Mouse (Mus musculus) MEL (cell line): ENCODE measurements at regions not wholly inside any gene's neighbourhood (a gene's known extent, or its start where the extent isn't known, plus 50 kb on each side); places are given as distances from the start of the nearest gene placed in this dataset.

Experiments
- DNase-seq: peaks from one replicate; pipeline ENCODE4 v3.0.0; 2011; ENCODE audit warnings: low read depth, low spot score
- H3K27ac ChIP-seq: 2 replicates; pipeline ENCODE4 v1.5.1; 2012; ENCODE audit warnings: low read depth, mild to moderate bottlenecking, control low read depth, low read length, moderate library complexity; ENCODE audit not compliant: control insufficient read depth
- H3K27me3 ChIP-seq, 2 experiments: fragments of 150-350 bp in 1 of 2; sonication (generic) in 1 of 2; 2 replicates each; pipeline ENCODE4 v1.6.1; 2012; ENCODE audit warnings: low read length in 2 of 2, mild to moderate bottlenecking in 2 of 2, improper control_type of control experiment in 1 of 2, moderate library complexity in 1 of 2; ENCODE audit not compliant: insufficient read depth in 2 of 2, control insufficient read depth in 1 of 2
- H3K36me3 ChIP-seq, 2 experiments: 2 replicates each; pipeline ENCODE4 v1.6.1; 2012 to 2014; ENCODE audit warnings: low read length in 2 of 2, improper control_type of control experiment in 1 of 2, inconsistent platforms in 1 of 2, mild to moderate bottlenecking in 1 of 2; ENCODE audit not compliant: insufficient read depth in 2 of 2, control insufficient read depth in 1 of 2
- H3K4me1 ChIP-seq, 2 experiments: fragments of 150-350 bp in 1 of 2; sonication (generic) in 1 of 2; 2 replicates each; pipeline ENCODE4 v1.6.1; 2012; ENCODE audit warnings: low read length in 2 of 2, improper control_type of control experiment in 1 of 2, mild to moderate bottlenecking in 1 of 2; ENCODE audit not compliant: insufficient read depth in 2 of 2, control insufficient read depth in 1 of 2
- H3K4me3 ChIP-seq, 2 experiments: fragments of 150-350 bp in 1 of 2; sonication (generic) in 1 of 2; 2 replicates each; pipeline ENCODE4 v1.5.1; 2012; ENCODE audit warnings: low read depth in 2 of 2, low read length in 2 of 2, mild to moderate bottlenecking in 2 of 2, moderate library complexity in 2 of 2, control low read depth in 1 of 2, improper control_type of control experiment in 1 of 2; ENCODE audit not compliant: control insufficient read depth in 1 of 2, insufficient read depth in 1 of 2
- H3K79me2 ChIP-seq: 2 replicates; pipeline ENCODE4 v1.6.1; 2012; ENCODE audit warnings: mild to moderate bottlenecking, low read length, moderate library complexity; ENCODE audit not compliant: control insufficient read depth, poor library complexity, insufficient read depth
- H3K9ac ChIP-seq: 2 replicates; pipeline ENCODE4 v1.6.1; 2012; ENCODE audit warnings: low read depth, mild to moderate bottlenecking, control low read depth, low read length, moderate library complexity; ENCODE audit not compliant: control insufficient read depth, poor library complexity, severe bottlenecking
- H3K9me3 ChIP-seq: fragments of 150-350 bp; sonication (generic); replicated peaks from 2 replicates; pipeline ENCODE4 v1.6.1; 2012; ENCODE audit warnings: mild to moderate bottlenecking, low read length, improper control_type of control experiment, moderate library complexity; ENCODE audit not compliant: insufficient read depth
- CHD1 ChIP-seq: IDR thresholded peaks from 2 replicates; pipeline ENCODE4 v1.6.1; 2012; ENCODE audit warnings: low read depth, mild to moderate bottlenecking, inconsistent platforms, low read length, improper control_type of control experiment
- E2F4 ChIP-seq: IDR thresholded peaks from 2 replicates; pipeline ENCODE4 v1.6.1; 2011; ENCODE audit warnings: low read depth, low read length, improper control_type of control experiment, borderline replicate concordance
- ELF1 ChIP-seq: IDR thresholded peaks from 2 replicates; pipeline ENCODE4 v1.6.1; 2014; ENCODE audit warnings: low read depth, mild to moderate bottlenecking, inconsistent platforms, low read length, improper control_type of control experiment, moderate library complexity
- EP300 ChIP-seq, 2 experiments: IDR thresholded peaks; 2 replicates each; pipeline ENCODE4 v1.6.1; 2011; ENCODE audit warnings: improper control_type of control experiment in 2 of 2, low read length in 2 of 2, low read depth in 1 of 2, mild to moderate bottlenecking in 1 of 2
- ETS1 ChIP-seq: IDR thresholded peaks from 2 replicates; pipeline ENCODE4 v1.6.1; 2012; ENCODE audit warnings: low read depth, mild to moderate bottlenecking, inconsistent platforms, low read length, improper control_type of control experiment, moderate library complexity
- GABPA ChIP-seq: IDR thresholded peaks from 2 replicates; pipeline ENCODE4 v1.6.1; 2012; ENCODE audit warnings: low read depth, mild to moderate bottlenecking, inconsistent platforms, low read length, improper control_type of control experiment, moderate library complexity
- JUND ChIP-seq: IDR thresholded peaks from 2 replicates; pipeline ENCODE4 v1.6.1; 2011; ENCODE audit warnings: low read depth, mild to moderate bottlenecking, improper control_type of control experiment, low read length
- KAT2A ChIP-seq: conservative IDR thresholded peaks from 2 replicates; pipeline ENCODE4 v1.6.1; 2012; ENCODE audit warnings: low read depth, low read length, improper control_type of control experiment, inconsistent platforms
- MAFK ChIP-seq: IDR thresholded peaks from 2 replicates; pipeline ENCODE4 v1.6.1; 2011; ENCODE audit warnings: low read depth, mild to moderate bottlenecking, low read length, improper control_type of control experiment, borderline replicate concordance
- MAX ChIP-seq: IDR thresholded peaks from 2 replicates; pipeline ENCODE4 v1.6.1; 2011; ENCODE audit warnings: low read length, improper control_type of control experiment
- MEF2A ChIP-seq: IDR thresholded peaks from 2 replicates; pipeline ENCODE4 v1.6.1; 2014; ENCODE audit warnings: low read depth, mild to moderate bottlenecking, inconsistent platforms, low read length, improper control_type of control experiment; ENCODE audit not compliant: poor library complexity, insufficient replicate concordance, severe bottlenecking; ENCODE audit errors: extremely low read depth
- MXI1 ChIP-seq: IDR thresholded peaks from 2 replicates; pipeline ENCODE4 v1.6.1; 2011; ENCODE audit warnings: mild to moderate bottlenecking, low read depth, low read length, improper control_type of control experiment
- MYB ChIP-seq: IDR thresholded peaks from 2 replicates; pipeline ENCODE4 v1.6.1; 2011; ENCODE audit warnings: mild to moderate bottlenecking, low read depth, low read length, improper control_type of control experiment
- NELFE ChIP-seq: IDR thresholded peaks from 2 replicates; pipeline ENCODE4 v1.6.1; 2011; ENCODE audit warnings: low read depth, low read length, improper control_type of control experiment
- NRF1 ChIP-seq: IDR thresholded peaks from 2 replicates; pipeline ENCODE4 v1.6.1; 2014; ENCODE audit warnings: low read depth, mild to moderate bottlenecking, inconsistent platforms, low read length, improper control_type of control experiment, moderate library complexity; ENCODE audit not compliant: poor library complexity, insufficient read depth, severe bottlenecking
- POLR2A ChIP-seq, 2 experiments: IDR thresholded peaks; 2 replicates each; pipeline ENCODE4 v1.6.1; 2011 to 2012; ENCODE audit warnings: low read length in 2 of 2, mild to moderate bottlenecking in 2 of 2, control low read depth in 1 of 2, improper control_type of control experiment in 1 of 2, low read depth in 1 of 2, moderate library complexity in 1 of 2; ENCODE audit not compliant: control insufficient read depth in 1 of 2, insufficient read depth in 1 of 2, poor library complexity in 1 of 2
- RAD21 ChIP-seq: IDR thresholded peaks from 2 replicates; pipeline ENCODE4 v1.6.1; 2011; ENCODE audit warnings: mild to moderate bottlenecking, low read depth, low read length, improper control_type of control experiment
- RCOR1 ChIP-seq: IDR thresholded peaks from 2 replicates; pipeline ENCODE4 v1.6.1; 2012; ENCODE audit warnings: low read depth, mild to moderate bottlenecking, inconsistent platforms, low read length, improper control_type of control experiment
- SMC3 ChIP-seq: IDR thresholded peaks from 2 replicates; pipeline ENCODE4 v1.6.1; 2011; ENCODE audit warnings: low read depth, low read length, improper control_type of control experiment
- TBP ChIP-seq: IDR thresholded peaks from 2 replicates; pipeline ENCODE4 v1.8.0; 2011; ENCODE audit warnings: low read depth, low read length, improper control_type of control experiment
- TCF12 ChIP-seq: IDR thresholded peaks from 2 replicates; pipeline ENCODE4 v1.6.1; 2014; ENCODE audit warnings: low read depth, mild to moderate bottlenecking, inconsistent platforms, low read length, improper control_type of control experiment, moderate library complexity
- USF1 ChIP-seq: IDR thresholded peaks from 2 replicates; pipeline ENCODE4 v1.6.1; 2014; ENCODE audit warnings: low read depth, mild to moderate bottlenecking, inconsistent platforms, low read length, improper control_type of control experiment, moderate library complexity
- USF2 ChIP-seq, 2 experiments: IDR thresholded peaks; 2 replicates each; pipeline ENCODE4 v1.6.1; 2011 to 2012; ENCODE audit warnings: improper control_type of control experiment in 2 of 2, low read length in 2 of 2, borderline replicate concordance in 1 of 2, inconsistent platforms in 1 of 2, low read depth in 1 of 2, mild to moderate bottlenecking in 1 of 2; ENCODE audit not compliant: insufficient read depth in 1 of 2
- ZC3H11A ChIP-seq: IDR thresholded peaks from 2 replicates; pipeline ENCODE4 v1.6.1; 2012; ENCODE audit warnings: low read depth, mild to moderate bottlenecking, inconsistent platforms, low read length, improper control_type of control experiment
- ZKSCAN1 ChIP-seq: IDR thresholded peaks from 2 replicates; pipeline ENCODE4 v1.6.1; 2012; ENCODE audit warnings: low read depth, mild to moderate bottlenecking, inconsistent platforms, low read length, improper control_type of control experiment, moderate library complexity
- ZMIZ1 ChIP-seq: IDR thresholded peaks from 2 replicates; pipeline ENCODE4 v1.6.1; 2012; ENCODE audit warnings: low read depth, mild to moderate bottlenecking, inconsistent platforms, low read length, improper control_type of control experiment, moderate library complexity
- ZNF384 ChIP-seq: IDR thresholded peaks from 2 replicates; pipeline ENCODE4 v1.6.1; 2012; ENCODE audit warnings: low read depth, mild to moderate bottlenecking, inconsistent platforms, low read length, improper control_type of control experiment

GRCm38 (mm10) chr3:52652476-52652870 is 364.6 kb downstream of the Cog6 start:
- Histone ChIP-seq H3K79me2 (no peaks in the 10 kb centered on the region), H3K9ac (no peak overlapping the region), H3K4me1 (no peaks in the 10 kb centered on the region), H3K36me3 (no peaks in the 10 kb centered on the region), H3K27me3 (no peaks in the 10 kb centered on the region), H3K4me3 (no peak overlapping the region), H3K9me3 (no peaks in the 10 kb centered on the region), H3K27ac (no peak overlapping the region)
- DNase-seq: no peak
- no peak for TF ChIP-seq ZMIZ1
- TF ChIP-seq SMC3: no peak
- TF ChIP-seq ETS1: no peak
- no peak for TF ChIP-seq MXI1
- no peak for TF ChIP-seq TCF12
- TF ChIP-seq NRF1: no peak
- TF ChIP-seq MAFK: no peak
- TF ChIP-seq KAT2A: no peak
- no peak for TF ChIP-seq GABPA
- TF ChIP-seq JUND: no peak
- no peak for TF ChIP-seq USF2 (IDR thresholded peaks at IDR 0.05; ENCODE audit: borderline replicate concordance in 1 of 2, insufficient read depth in 1 of 2, low read depth in 1 of 2, low read length in 2 of 2)
- TF ChIP-seq RAD21: no peak
- no peak for TF ChIP-seq RCOR1
- no peak for TF ChIP-seq ELF1
- no peak for TF ChIP-seq TBP
- no peak for TF ChIP-seq E2F4

- TF ChIP-seq CHD1 (no peak), JUND (no peak), MEF2A (no peak), NELFE (no peak), RAD21 (no peak), EP300 (IDR thresholded peaks at IDR 0.05; ENCODE audit: low read depth in 1 of 2, low read length in 2 of 2) (no peak), MAX (no peak), ZNF384 (no peak), ZKSCAN1 (no peak), USF1 (no peak), ZC3H11A (no peak), POLR2A (IDR thresholded peaks at IDR 0.05; ENCODE audit: control insufficient read depth in 1 of 2, insufficient read depth in 1 of 2, low read depth in 1 of 2, low read length in 2 of 2, poor library complexity in 1 of 2) (no peak), ETS1 (no peak), MYB (no peak)
- Histone ChIP-seq H3K9ac (no peak overlapping the region), H3K27ac (no peak overlapping the region), H3K4me1 (no peaks in the 10 kb centered on the region), H3K79me2 (no peaks in the 10 kb centered on the region), H3K4me3 (no peak overlapping the region), H3K36me3 (no peaks in the 10 kb centered on the region), H3K9me3 (no peaks in the 10 kb centered on the region), H3K27me3 (no peaks in the 10 kb centered on the region)
- DNase-seq: no peak
These were observed 365.1 kb downstream of the Cog6 start for GRCm38 (mm10) chr3:52651862-52652475.
